Mouse (Mus musculus): ENCODE results near the gene Phxr2. TPM values are rescaled to one million over a fixed set of nuclear protein-coding genes. Genes with fewer than 3 reads are reported as not detected.

Gene Phxr2
- polyA plus RNA-seq, 1 experiment from 2014 or later = not detected

DNA sequence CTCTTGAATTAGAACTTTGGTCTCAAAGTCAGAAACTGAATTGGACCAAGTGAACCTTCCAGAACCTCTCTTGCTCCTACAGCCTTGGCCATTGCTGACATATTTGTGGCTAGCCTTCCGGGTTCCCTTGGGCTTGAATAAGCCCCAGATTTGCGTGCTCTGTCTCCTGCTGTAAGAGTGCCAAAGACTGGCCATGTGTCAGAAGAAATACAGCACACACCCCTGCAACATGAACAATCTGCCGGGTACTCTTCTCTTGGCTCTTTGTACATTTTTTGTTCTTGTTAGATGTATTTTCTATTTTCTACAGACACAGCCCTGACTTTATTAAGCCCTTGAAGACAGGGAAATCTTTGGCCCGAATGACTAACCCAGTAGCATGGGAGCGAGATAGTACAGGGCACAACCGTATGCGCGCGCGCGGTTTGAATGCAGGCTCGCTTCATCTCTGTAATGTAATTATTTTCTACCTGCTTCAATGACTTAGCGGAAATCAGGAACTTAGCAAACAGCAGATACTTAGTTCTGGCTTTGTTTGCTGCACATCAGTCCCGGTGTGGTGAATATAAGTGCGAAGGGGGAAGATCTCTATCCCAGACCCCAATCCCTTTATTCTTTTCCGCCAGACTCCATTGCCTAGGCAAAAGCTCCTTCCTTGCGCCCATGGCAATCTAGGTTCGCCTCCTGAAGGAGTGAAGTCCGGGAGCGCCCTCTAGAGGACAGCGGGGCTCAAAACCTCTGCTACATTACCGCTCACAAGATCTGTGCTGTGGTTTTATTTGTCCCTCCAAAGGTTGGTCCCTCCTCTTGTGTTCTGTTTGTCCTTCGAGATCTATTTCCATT lies 41.5 kb downstream of the Phxr2 start:
- WGBS = 47% methylated on average over 23 of the region's 23 CpGs
- Histone ChIP-seq H3K4me1 (ENCODE audit: control insufficient read depth, insufficient read depth, low read length) (no peaks in the 10 kb centered on the region), H3K27me3 (ENCODE audit: control insufficient read depth, insufficient read depth, low read length) (no peaks in the 10 kb centered on the region), H3K27ac (replicated peaks; ENCODE audit: low read depth, low read length) (no peak overlapping the region), H3K9ac (replicated peaks; ENCODE audit: low read length) (no peak overlapping the region), H3K9me3 (replicated peaks; ENCODE audit: control insufficient read depth, low read length) (no peaks in the 10 kb centered on the region), H3K4me2 (ENCODE audit: low read depth, low read length) (no peak overlapping the region), H3K36me3 (replicated peaks; ENCODE audit: control insufficient read depth, insufficient read depth, low read depth, low read length) (no peaks in the 10 kb centered on the region), H3K4me3 (ENCODE audit: low read depth, low read length) (no peak overlapping the region)
- ATAC-seq (replicated peaks; ENCODE audit: insufficient number of reproducible peaks, low FRiP score, low TSS enrichment, low read depth) (0 out of 2 replicates have a peak, but pooled peaks have one; percentile 44), DNase-seq (ENCODE audit: low spot score) (peak; percentile 92)

DNA sequence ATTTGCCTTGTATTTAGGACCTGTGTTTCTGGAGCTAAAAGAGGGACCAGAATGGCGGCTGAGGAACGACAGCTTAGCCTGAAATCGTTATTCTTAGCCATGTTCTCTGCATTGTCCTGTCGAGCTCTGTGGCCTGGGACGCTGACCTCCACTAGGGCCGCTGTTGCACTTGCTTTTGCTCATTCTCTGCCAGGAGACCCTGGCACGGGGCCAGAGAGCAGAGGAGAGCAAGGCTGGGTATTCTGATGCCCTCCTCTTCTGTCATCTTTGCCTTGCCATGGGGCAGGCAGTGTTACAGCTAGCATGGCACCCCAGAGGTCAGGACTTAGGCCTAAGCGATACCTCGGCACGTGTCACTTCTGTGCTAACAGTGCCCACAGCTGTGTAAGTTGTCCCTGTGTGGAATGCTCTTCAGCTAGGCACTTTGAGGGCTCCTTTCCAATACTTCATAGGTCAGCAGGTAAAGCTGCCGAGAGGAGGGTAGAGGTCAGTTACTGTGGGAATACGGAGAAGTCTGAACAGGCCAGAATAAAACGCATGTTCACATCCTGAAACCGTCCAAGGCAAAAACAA lies 42.6 kb downstream of the Phxr2 start:
- no peak overlapping the region for H3K27ac ChIP-seq (replicated peaks; ENCODE audit: low read depth, low read length)
- H3K27me3 ChIP-seq (ENCODE audit: control insufficient read depth, insufficient read depth, low read length) = no peaks in the 10 kb centered on the region
- no peak overlapping the region for H3K4me2 ChIP-seq (ENCODE audit: low read depth, low read length)
- H3K9ac ChIP-seq (replicated peaks; ENCODE audit: low read length) = no peak overlapping the region
- no peaks in the 10 kb centered on the region for H3K4me1 ChIP-seq (ENCODE audit: control insufficient read depth, insufficient read depth, low read length)
- ATAC-seq (replicated peaks; ENCODE audit: insufficient number of reproducible peaks, low FRiP score, low TSS enrichment, low read depth) = no peak
- no peaks in the 10 kb centered on the region for H3K36me3 ChIP-seq (replicated peaks; ENCODE audit: control insufficient read depth, insufficient read depth, low read depth, low read length)
- DNase-seq (ENCODE audit: low spot score) = no peak
- H3K4me3 ChIP-seq (ENCODE audit: low read depth, low read length) = no peak overlapping the region
- H3K9me3 ChIP-seq (replicated peaks; ENCODE audit: control insufficient read depth, low read length) = no peaks in the 10 kb centered on the region
- 91% methylated on average over 14 of the region's 14 CpGs for WGBS

DNA sequence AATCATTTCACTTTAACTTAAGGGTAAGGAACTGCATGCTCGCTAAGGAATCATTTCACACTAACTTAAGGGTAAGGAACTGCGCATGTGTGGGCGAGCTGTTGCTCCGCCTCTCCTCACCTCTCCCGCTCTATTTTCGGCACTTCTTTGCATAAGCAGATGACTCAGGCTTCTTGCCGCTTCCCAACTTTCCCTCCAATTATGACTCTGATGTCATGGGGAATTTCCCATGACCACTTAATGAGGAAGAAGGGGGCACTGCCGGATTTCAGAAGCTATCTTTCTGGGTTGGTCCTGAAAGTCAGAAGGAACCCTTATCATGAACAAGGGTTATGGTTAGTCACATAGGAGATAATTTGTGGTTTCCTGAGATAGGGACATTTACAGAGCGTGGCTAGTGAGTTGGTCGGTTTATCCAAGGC lies 44.5 kb downstream of the Phxr2 start:
- H3K27me3 ChIP-seq (ENCODE audit: control insufficient read depth, insufficient read depth, low read length) = no peaks in the 10 kb centered on the region
- no peaks in the 10 kb centered on the region for H3K4me1 ChIP-seq (ENCODE audit: control insufficient read depth, insufficient read depth, low read length)
- WGBS = 87% methylated on average over 10 of the region's 10 CpGs
- H3K4me3 ChIP-seq (ENCODE audit: low read depth, low read length) = no peak overlapping the region
- H3K9ac ChIP-seq (replicated peaks; ENCODE audit: low read length) = no peak overlapping the region
- ATAC-seq (replicated peaks; ENCODE audit: insufficient number of reproducible peaks, low FRiP score, low TSS enrichment, low read depth) (no peak), DNase-seq (ENCODE audit: low spot score) (no peak)
- H3K27ac ChIP-seq (replicated peaks; ENCODE audit: low read depth, low read length) = no peak overlapping the region
- H3K36me3 ChIP-seq (replicated peaks; ENCODE audit: control insufficient read depth, insufficient read depth, low read depth, low read length) = no peaks in the 10 kb centered on the region
- H3K4me2 ChIP-seq (ENCODE audit: low read depth, low read length) = no peak overlapping the region
- no peaks in the 10 kb centered on the region for H3K9me3 ChIP-seq (replicated peaks; ENCODE audit: control insufficient read depth, low read length)

DNA sequence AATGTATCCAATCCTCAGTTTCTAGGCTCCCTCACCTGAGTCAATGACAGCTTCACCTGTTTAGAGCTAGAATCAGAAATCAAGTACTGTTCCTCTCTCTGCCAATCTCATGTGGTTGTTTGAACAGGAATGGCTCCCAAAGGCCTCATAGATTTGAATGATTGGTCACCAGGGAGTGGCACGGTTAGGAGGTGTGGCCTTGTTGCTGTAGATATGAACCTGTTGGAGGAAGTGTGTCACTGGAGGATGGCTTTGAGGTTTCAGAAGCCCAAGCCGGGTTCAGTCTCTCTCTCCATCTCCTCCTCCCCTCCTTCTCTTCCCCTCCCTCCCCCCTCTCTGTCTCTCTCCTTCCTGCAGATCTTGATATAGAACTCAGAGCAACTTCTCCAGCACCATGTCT lies 47.5 kb downstream of the Phxr2 start:
- H3K27ac ChIP-seq (replicated peaks; ENCODE audit: low read depth, low read length) = no peak overlapping the region
- H3K36me3 ChIP-seq (replicated peaks; ENCODE audit: control insufficient read depth, insufficient read depth, low read depth, low read length) = no peaks in the 10 kb centered on the region
- no peak for DNase-seq (ENCODE audit: low spot score)
- no peaks in the 10 kb centered on the region for H3K4me1 ChIP-seq (ENCODE audit: control insufficient read depth, insufficient read depth, low read length)
- no peaks in the 10 kb centered on the region for H3K9me3 ChIP-seq (replicated peaks; ENCODE audit: control insufficient read depth, low read length)
- H3K4me2 ChIP-seq (ENCODE audit: low read depth, low read length) = no peak overlapping the region
- H3K9ac ChIP-seq (replicated peaks; ENCODE audit: low read length) = no peak overlapping the region
- no peak for ATAC-seq (replicated peaks; ENCODE audit: insufficient number of reproducible peaks, low FRiP score, low TSS enrichment, low read depth)
- no peak overlapping the region for H3K4me3 ChIP-seq (ENCODE audit: low read depth, low read length)
- WGBS = 87% methylated on average over 2 of the region's 2 CpGs
- no peaks in the 10 kb centered on the region for H3K27me3 ChIP-seq (ENCODE audit: control insufficient read depth, insufficient read depth, low read length)

DNA sequence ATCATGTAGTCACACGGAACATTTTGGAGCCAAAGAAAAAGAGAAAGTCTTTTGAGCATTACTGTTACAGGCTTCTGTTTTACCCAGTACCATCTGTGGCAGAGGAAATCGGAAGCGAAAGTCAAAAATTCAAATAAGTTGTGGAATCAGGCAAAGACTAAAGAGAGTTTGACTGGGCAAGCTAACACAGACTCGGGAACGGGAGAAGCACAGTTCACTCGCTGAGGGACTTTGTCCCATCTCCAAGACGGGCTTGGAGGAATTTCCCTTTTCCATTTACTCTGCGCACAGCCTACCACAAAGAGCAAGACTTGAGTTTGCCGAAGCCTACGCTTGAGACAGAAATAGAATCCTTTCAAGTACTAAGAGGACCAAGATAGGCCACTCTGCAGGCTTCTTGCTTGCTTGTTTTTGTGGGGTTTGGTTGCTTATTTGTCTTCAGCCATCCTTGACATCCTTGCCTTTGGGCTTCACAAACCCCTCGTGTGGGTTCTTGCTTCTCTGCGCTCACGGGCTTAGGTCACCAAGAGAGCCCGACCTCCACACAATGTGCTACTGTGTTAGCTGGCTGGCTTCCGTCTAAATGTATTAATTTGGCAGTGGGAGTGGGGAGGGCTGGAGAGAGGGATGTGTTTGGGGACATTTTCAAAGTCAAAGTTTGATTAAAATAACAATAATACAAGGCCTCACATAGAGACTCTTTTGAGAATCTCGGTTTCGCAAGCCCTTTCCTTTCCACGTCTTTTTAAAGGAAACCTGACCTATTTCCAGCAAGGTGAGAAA lies 49.8 kb downstream of the Phxr2 start:
- Histone ChIP-seq H3K27ac (replicated peaks; ENCODE audit: low read depth, low read length) (no peak overlapping the region), H3K9me3 (replicated peaks; ENCODE audit: control insufficient read depth, low read length) (no peaks in the 10 kb centered on the region), H3K9ac (replicated peaks; ENCODE audit: low read length) (no peak overlapping the region), H3K27me3 (ENCODE audit: control insufficient read depth, insufficient read depth, low read length) (no peaks in the 10 kb centered on the region), H3K4me1 (ENCODE audit: control insufficient read depth, insufficient read depth, low read length) (no peaks in the 10 kb centered on the region), H3K36me3 (replicated peaks; ENCODE audit: control insufficient read depth, insufficient read depth, low read depth, low read length) (no peaks in the 10 kb centered on the region), H3K4me3 (ENCODE audit: low read depth, low read length) (no peak overlapping the region), H3K4me2 (ENCODE audit: low read depth, low read length) (no peak overlapping the region)
- DNase-seq (ENCODE audit: low spot score) = peak; percentile 15
- WGBS = 60% methylated on average over 18 of the region's 18 CpGs
- ATAC-seq (replicated peaks; ENCODE audit: insufficient number of reproducible peaks, low FRiP score, low TSS enrichment, low read depth) = no peak

Other genes with a start within 250 kb of the Phxr2 start
- 92.0 and 94.1 TPM in 2 replicates for gene Atp2b1, start 211.9 kb downstream of the Phxr2 start, polyA plus RNA-seq (2014; fragmentation: Nextera tagmentation; extraction: Ambion mirVana)
- gene Poc1b, start 19.3 kb downstream of the Phxr2 start, polyA plus RNA-seq (2014; fragmentation: Nextera tagmentation; extraction: Ambion mirVana) = 40.0 and 42.0 TPM in 2 replicates
- gene Galnt4, start 18.2 kb downstream of the Phxr2 start, polyA plus RNA-seq (2014; fragmentation: Nextera tagmentation; extraction: Ambion mirVana) = 6.7 and 7.3 TPM in 2 replicates
- 115 and 123 TPM in 2 replicates for gene Dusp6, start 136.9 kb upstream of the Phxr2 start, polyA plus RNA-seq (2014; fragmentation: Nextera tagmentation; extraction: Ambion mirVana)

Measured in embryonic facial prominence, embryonic 11.5 days (tissue).